Mouse (Mus musculus) hindbrain, embryonic 15.5 days (tissue): ENCODE results near the gene Ppm1k. TPM values are rescaled to one million over a fixed set of nuclear protein-coding genes. Genes with fewer than 3 reads are reported as not detected.
"Not testable (repeated sequence)": the region's sequence is repeated elsewhere in the genome, so short reads cannot be mapped to it uniquely, and the experiment has no call there.

Experiments
- ATAC-seq: fragments of 200-750 bp; cut with Nextera tagmentation; 2 replicates; pipeline ENCODE4 v1.8.0; 2017; ENCODE audit warnings: low read depth, moderate number of reproducible peaks, moderate TSS enrichment; ENCODE audit not compliant: low FRiP score
- H3K27ac ChIP-seq: fragments of 300-500 bp; sonication (generic); replicated peaks from 2 replicates; pipeline ENCODE4 v1.5.1; 2015; ENCODE audit warnings: mild to moderate bottlenecking, inconsistent platforms
- H3K27me3 ChIP-seq: fragments of 300-500 bp; sonication (generic); 2 replicates; pipeline ENCODE4 v1.6.1; 2015; ENCODE audit warnings: control low read depth, inconsistent platforms
- H3K36me3 ChIP-seq: fragments of 300-500 bp; sonication (generic); 2 replicates; pipeline ENCODE4 v1.6.1; 2015; ENCODE audit warnings: control low read depth, inconsistent platforms
- H3K4me1 ChIP-seq: fragments of 300-500 bp; sonication (generic); replicated peaks from 2 replicates; pipeline ENCODE4 v1.6.1; 2015; ENCODE audit warnings: control low read depth, inconsistent platforms
- H3K4me2 ChIP-seq: fragments of 300-500 bp; sonication (generic); 2 replicates; pipeline ENCODE4 v1.6.1; 2015; ENCODE audit warnings: moderate library complexity, mild to moderate bottlenecking, inconsistent platforms
- H3K4me3 ChIP-seq: fragments of 300-500 bp; sonication (generic); 2 replicates; pipeline ENCODE4 v1.5.1; 2015; ENCODE audit warnings: mild to moderate bottlenecking, inconsistent platforms
- H3K9ac ChIP-seq: fragments of 300-500 bp; sonication (generic); 2 replicates; pipeline ENCODE4 v1.6.1; 2015; ENCODE audit warnings: inconsistent platforms
- H3K9me3 ChIP-seq: fragments of 300-500 bp; sonication (generic); 2 replicates; pipeline ENCODE4 v1.6.1; 2016; ENCODE audit warnings: control low read depth, inconsistent platforms
- WGBS: fragments of 180-500 bp; shearing (Covaris S2); methylation state at CpG from one replicate; pipeline ENCODE4 v1.1.7; 2015; 5-methylcytosine and 5-hydroxymethylcytosine counted together
- polyA plus RNA-seq: library from polyadenylated mRNA; unstranded; fragments of >200 nt; fragmentation: Nextera tagmentation; extraction: Ambion mirVana; gene quantifications from 2 replicates; pipeline ENCODE4 v1.2.1, GENCODE M21; 2015

Gene Ppm1k
- polyA plus RNA-seq, 1 experiment from 2014 or later = 5.3 TPM

DNA sequence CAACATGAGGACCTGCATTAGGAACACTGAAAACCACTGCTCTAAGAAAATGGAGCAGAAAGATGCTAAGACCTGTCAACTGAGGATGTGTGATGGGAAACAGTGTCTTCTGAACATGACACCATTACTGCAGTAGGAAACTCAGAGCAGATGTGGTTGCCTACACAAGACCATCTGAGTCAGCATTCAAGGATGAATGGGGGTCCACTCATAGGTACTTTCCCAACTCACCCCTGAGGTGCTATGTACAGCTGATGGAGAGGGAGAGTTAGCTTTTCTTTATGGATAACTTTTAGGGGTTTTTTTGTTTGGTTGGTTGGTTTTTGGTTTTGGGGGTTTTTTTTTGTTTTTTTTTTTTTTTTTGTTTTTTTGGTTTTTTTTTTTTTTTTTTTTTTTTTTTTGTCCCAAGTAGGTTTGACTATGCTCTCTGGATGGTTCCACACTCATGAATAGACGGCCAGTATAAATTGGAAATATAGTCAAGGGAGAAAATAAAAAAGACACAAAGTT is 5.9 kb downstream of the Ppm1k start:
- WGBS = 96% methylated on average over 1 of the region's 1 CpGs
- Histone ChIP-seq H3K36me3 (no peaks in the 10 kb centered on the region), H3K27ac (no peak overlapping the region), H3K4me2 (no peak overlapping the region), H3K4me3 (no peak overlapping the region), H3K9ac (no peak overlapping the region), H3K27me3 (no peaks in the 10 kb centered on the region), H3K4me1 (peaks cover 13% of the 10 kb centered on the region), H3K9me3 (no peaks in the 10 kb centered on the region)
- ATAC-seq = no peak

DNA sequence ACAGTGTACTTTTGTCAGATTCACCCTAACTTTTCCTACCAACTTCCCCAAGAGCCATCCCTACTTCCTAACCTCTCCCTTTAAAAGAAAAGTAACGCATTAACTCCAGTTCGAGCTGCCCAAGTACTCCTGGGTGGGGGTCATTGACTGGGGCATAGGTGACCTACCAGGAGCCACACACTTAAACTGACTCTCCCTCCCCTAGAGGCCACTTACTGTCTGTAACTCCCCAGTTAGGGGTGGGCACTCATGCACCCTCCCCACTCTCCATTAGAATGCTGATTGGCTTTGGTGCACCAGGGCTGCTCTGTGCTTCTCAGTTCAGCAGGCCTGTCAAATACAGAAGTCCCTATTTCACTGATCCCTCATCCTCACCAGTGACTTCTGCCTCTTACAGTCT is 8.3 kb downstream of the Ppm1k start:
- H3K27me3 ChIP-seq = no peaks in the 10 kb centered on the region
- no peak overlapping the region for H3K27ac ChIP-seq
- H3K4me2 ChIP-seq = no peak overlapping the region
- H3K36me3 ChIP-seq = no peaks in the 10 kb centered on the region
- WGBS = 81% methylated on average over 2 of the region's 2 CpGs
- no peaks in the 10 kb centered on the region for H3K9me3 ChIP-seq
- H3K9ac ChIP-seq = no peak overlapping the region
- H3K4me3 ChIP-seq = no peak overlapping the region
- no peak for ATAC-seq
- H3K4me1 ChIP-seq = no peaks in the 10 kb centered on the region

DNA sequence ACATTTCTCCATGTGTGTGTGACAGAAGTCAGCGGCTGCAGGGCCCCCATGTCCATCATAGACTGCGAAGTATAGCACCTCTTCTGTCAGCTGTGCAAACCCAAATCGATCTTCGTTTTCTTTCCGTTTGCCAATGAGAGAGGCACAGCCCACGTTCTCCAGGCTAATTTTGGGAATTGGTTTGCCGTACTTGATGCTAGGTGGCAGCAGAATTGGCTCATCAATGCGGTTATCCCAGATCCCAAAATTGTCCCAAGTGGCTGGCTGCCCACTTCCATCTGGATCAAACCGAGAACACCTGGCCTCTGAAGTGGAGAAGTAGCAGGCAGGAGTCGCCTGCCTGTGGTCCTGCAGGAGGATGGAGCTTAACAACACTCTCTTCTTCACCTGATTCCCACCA is 10.5 kb downstream of the Ppm1k start:
- Histone ChIP-seq H3K36me3 (no peaks in the 10 kb centered on the region), H3K27ac (no peak overlapping the region), H3K4me3 (no peak overlapping the region), H3K27me3 (no peaks in the 10 kb centered on the region), H3K9me3 (no peaks in the 10 kb centered on the region), H3K4me2 (no peak overlapping the region), H3K4me1 (no peaks in the 10 kb centered on the region), H3K9ac (no peak overlapping the region)
- no peak for ATAC-seq
- 91% methylated on average over 10 of the region's 10 CpGs for WGBS

DNA sequence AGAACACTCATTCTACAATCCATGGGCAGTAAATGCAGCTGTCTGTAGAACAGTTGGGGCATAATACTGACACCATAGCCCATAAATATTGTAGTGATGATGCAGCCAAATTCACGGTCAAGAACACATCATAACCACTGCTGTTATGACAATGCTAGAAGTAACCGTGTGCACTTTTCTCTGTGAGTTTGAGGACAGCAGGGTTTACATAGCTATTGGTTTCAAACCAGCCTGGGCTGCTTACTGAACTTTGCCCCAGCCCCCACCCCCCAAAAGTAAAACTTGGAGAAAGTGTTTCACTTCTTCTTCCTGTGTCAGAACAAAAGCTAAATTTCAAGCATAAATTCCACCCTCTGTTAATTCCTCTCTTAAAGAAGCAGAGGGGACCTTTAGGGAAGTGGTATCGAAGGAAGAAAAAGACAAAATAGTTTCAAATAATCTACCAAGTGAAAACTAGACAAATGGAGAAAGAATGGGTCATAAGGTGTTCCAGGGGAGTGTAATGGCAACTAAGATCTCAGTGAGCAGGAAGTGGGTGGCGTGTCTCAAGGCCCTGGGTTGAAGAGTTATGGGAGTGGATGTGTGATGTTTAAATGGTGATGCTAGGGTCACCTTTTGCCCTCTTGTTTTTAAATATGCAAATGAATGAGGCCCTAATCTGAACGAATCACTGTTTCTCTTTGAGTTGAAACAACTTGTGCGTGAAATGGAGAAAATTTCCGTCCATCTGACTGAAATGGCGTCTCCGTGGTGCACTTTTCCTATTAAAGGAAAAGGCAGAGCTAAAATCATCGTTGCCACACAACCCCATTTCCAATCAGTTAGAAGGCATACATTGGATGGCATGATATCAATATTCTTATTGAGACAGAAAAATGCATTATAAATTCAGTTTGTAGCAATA is 14.3 kb downstream of the Ppm1k start:
- Histone ChIP-seq H3K27ac (no peak overlapping the region), H3K9ac (no peak overlapping the region), H3K4me2 (no peak overlapping the region), H3K36me3 (no peaks in the 10 kb centered on the region), H3K4me1 (no peaks in the 10 kb centered on the region), H3K27me3 (no peaks in the 10 kb centered on the region), H3K9me3 (no peaks in the 10 kb centered on the region), H3K4me3 (no peak overlapping the region)
- no peak for ATAC-seq
- WGBS = 78% methylated on average over 10 of the region's 10 CpGs

DNA sequence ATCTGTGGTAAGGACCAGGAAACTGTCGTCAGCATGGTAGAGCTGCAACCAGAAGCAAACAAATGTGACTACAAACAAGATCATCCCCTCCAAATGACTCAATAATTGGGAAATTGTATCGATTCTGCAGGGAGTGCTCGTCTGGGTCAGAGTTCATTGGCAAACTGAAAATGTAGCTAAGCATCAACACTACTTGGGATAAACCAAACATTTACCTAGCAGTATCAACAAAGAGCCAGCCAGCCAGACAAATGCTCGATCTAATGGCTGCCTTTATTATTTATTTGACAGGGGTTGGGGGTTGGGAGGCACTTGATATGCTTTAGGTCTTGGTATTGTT is 21.3 kb downstream of the Ppm1k start:
- Histone ChIP-seq H3K27ac (no peak overlapping the region), H3K4me2 (no peak overlapping the region), H3K9ac (no peak overlapping the region), H3K36me3 (peaks cover 10% of the 10 kb centered on the region; the same call in 1 of the 2 replicates), H3K4me1 (no peaks in the 10 kb centered on the region), H3K27me3 (no peaks in the 10 kb centered on the region), H3K9me3 (no peaks in the 10 kb centered on the region), H3K4me3 (no peak overlapping the region)
- WGBS = 81% methylated on average over 4 of the region's 4 CpGs
- no peak for ATAC-seq

DNA sequence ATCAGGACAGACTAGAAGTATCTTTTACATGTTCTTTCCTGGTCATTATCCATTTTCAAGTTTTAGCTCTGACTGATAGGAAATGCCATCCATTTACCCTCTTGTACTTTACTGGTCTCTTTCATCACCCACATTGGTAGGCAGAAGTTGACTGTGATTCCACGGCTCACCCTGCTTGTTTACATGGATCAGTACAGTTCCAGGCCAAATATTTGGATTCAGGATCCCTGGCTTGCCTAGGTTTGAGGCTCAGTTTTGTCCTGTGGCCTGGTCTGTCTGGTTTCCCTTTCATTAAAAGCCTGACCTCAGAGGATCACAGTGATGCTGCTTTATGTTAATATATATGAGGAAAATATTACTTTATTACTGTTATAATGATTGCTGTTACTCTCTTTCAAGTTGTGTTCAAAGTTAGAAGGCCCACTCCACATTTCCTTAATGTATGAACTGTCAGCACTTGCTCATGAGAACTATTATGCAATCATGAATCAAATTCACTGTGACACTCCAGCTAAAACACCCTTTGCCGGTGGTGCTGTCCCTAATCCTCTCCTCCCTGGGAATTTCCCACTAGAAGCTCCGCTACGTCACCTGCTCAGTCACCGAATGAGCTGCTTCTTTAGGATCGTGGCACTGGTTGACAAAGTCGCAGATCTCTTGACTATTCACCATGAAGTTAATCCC is 21.8 kb downstream of the Ppm1k start:
- Histone ChIP-seq H3K27ac (no peak overlapping the region), H3K9ac (no peak overlapping the region), H3K4me3 (no peak overlapping the region), H3K36me3 (peaks cover 12% of the 10 kb centered on the region; the same call in 1 of the 2 replicates), H3K27me3 (no peaks in the 10 kb centered on the region), H3K4me2 (no peak overlapping the region), H3K9me3 (no peaks in the 10 kb centered on the region), H3K4me1 (no peaks in the 10 kb centered on the region)
- ATAC-seq = no peak
- 90% methylated on average over 7 of the region's 7 CpGs for WGBS

DNA sequence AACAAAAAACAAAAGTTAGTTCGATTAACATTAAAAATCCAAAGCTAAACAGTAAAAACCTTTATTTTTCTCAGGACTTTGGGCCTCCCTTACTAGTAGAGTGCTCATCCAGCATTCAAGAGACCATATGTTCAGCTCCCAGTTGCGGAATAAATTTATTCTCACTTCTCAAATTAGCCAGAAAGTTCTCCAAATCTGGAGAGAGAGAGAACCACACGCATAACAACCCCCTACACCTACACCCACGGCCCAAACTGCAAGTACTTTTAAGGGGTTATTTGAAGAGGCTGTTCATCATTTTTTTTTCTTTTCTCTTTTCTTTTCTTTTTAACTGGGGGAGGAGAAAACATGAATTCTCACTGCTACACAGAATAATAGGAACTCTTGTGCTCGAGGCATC is 23.4 kb downstream of the Ppm1k start:
- ATAC-seq = no peak
- Histone ChIP-seq H3K9ac (no peak overlapping the region), H3K4me1 (no peaks in the 10 kb centered on the region), H3K36me3 (peaks cover 12% of the 10 kb centered on the region; the same call in 1 of the 2 replicates), H3K9me3 (no peaks in the 10 kb centered on the region), H3K4me3 (no peak overlapping the region), H3K27ac (no peak overlapping the region), H3K27me3 (no peaks in the 10 kb centered on the region), H3K4me2 (no peak overlapping the region)
- WGBS = 89% methylated on average over 5 of the region's 5 CpGs

DNA sequence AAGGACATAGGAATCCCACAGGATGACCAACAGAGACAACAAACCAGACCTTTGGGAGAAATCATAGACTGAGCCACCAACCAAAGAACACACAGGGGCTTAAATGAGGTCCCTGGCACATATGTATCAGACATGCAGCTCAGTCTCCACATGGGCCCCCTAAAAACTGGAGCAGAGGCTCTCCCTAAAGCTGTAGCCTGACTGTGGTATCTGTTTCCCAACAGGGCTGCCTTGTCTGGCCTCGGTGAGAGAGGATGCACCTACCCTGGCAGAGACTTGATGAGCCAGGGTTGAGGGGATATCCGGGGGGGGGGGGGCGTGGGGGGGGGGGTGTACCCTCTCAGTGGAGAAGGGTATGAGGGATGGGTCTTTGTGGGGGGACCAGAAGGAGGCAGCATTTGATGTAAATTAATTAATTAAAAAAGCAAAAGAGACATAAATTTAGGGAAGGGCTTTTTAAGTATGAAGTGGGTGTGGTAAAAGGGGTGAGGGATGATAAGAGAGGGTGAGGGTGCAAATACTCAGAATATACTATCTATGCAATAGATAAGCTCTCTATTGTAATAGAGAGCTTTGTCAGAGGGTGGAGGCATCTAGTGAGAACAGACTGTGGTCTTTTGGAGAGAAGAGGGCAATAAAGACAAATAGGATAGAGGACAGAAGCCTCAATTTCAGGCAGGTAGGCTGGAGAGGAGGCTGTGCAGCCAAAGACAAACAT is 31.4 kb downstream of the Ppm1k start:
- no peak for ATAC-seq
- Histone ChIP-seq H3K9me3 (no peaks in the 10 kb centered on the region), H3K27ac (no peak overlapping the region), H3K9ac (no peak overlapping the region), H3K4me3 (no peak overlapping the region), H3K27me3 (no peaks in the 10 kb centered on the region), H3K36me3 (0 out of 2 replicates have a peak, but pooled peaks cover under 1% of the 10 kb centered on the region), H3K4me1 (no peaks in the 10 kb centered on the region), H3K4me2 (no peak overlapping the region)
- 64% methylated on average over 2 of the region's 3 CpGs for WGBS

DNA sequence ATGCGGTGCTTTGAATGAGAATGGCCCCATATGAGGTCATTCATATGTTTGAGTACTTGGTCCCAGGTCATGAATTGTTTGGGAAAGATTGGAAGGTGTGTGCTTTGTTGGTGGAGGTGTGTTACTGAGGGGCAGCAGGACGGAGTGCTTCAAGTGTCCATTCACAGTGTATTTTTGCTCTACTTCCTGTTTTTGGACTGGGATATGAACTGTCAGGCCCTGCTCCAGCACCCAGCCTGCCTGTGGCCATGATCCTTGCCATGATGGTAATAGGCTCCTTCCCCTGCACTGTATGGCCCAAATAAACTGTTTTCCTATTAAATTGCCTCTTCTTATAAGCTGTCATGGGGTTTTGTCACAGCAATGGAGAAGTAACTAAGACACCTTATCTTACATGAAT is 36.1 kb downstream of the Ppm1k start:
- Histone ChIP-seq H3K9ac (no peak overlapping the region), H3K27me3 (no peaks in the 10 kb centered on the region), H3K4me3 (no peak overlapping the region), H3K4me2 (no peak overlapping the region), H3K27ac (no peak overlapping the region), H3K36me3 (no peaks in the 10 kb centered on the region), H3K4me1 (no peaks in the 10 kb centered on the region), H3K9me3 (no peaks in the 10 kb centered on the region)
- 81% methylated on average over 2 of the region's 2 CpGs for WGBS
- ATAC-seq = no peak

DNA sequence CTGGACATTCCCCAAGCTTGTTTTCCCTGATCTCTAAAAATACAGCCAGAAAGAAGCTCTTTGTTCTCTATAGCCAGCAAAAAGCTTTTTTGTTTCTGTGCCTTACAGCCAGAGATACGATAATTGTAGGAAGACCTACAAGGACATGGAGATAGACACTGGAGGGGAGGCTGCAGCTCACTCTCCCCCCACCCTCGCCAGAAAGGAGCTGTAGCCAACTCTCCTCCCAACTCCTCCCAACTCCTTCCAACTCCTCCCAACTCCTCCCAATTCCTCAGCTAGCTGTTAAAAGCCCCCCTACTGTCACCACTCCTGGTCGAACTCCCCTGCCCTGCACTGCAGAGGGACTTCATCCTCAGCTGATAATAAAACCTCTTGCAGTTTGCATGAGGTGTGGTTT is 67.1 kb downstream of the Ppm1k start:
- WGBS = 26% methylated on average over 3 of the region's 3 CpGs
- not testable (repeated sequence) for H3K9ac ChIP-seq

More for the DNA sequence above, 67.1 kb downstream of the Ppm1k start:
- not testable (repeated sequence) for ATAC-seq, H3K4me3 ChIP-seq, H3K27me3 ChIP-seq, H3K36me3 ChIP-seq, H3K9me3 ChIP-seq, H3K27ac ChIP-seq, H3K4me1 ChIP-seq, H3K4me2 ChIP-seq
